Mouse (Mus musculus): Measurements from ENCODE around the gene Rimbp3. TPM values are rescaled to one million over a fixed set of nuclear protein-coding genes. Genes with fewer than 3 reads are reported as not detected.

Gene Rimbp3
- total and polyA plus RNA-seq, 3 experiments: 0.06 to 0.34 TPM; not detected in 1

DNA sequence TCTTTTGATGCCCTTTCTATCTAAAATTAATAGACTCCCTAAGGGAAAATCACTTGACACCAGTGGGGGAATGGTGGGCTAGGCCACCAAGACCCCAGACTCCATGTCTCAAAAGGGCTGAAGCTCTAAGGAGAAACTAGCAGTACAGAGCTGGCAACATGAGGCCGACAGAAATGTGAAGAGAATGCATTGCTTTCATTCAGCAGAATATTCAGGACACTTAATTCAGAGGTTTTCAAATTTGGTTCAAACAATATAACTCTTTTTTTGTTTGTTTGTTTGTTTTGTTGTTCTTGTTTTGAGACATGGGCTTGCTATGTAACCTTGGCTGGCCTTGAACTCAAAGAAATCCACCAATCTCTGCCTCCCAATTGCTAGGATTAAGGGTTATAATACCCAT is 5.9 kb upstream of the Rimbp3 start, which contains the start of gene Ube2l3:
Gene Ube2l3 (minus strand): TSS at position 101 of the 400 bp plus-strand sequence.
- Histone ChIP-seq H3K4me3 (replicated peaks in 1 of 3; ENCODE audit: low read depth in 2 of 3, low read length in 2 of 3, poor library complexity in 1 of 3) (peak within 1 kb of the TSS; percentile 94 to 97 (median 94)), H3K4me1 (ENCODE audit: control insufficient read depth in 1 of 2, insufficient read depth in 2 of 2) (peaks cover 2 to 35% of the 10 kb centered on the region in 2 experiments; a peak in 3 of 4 replicates), H3K79me2 (replicated peaks; ENCODE audit: control insufficient read depth, extremely low read depth, insufficient read depth, poor library complexity, severe bottlenecking) (peaks cover 37% of the 10 kb centered on the region), H3K27me3 (replicated peaks) (peaks cover 12% of the 10 kb centered on the region), H3K9me3 (replicated peaks; ENCODE audit: low read length) (no peaks in the 10 kb centered on the region), H3K9ac (ENCODE audit: insufficient read depth, low read depth) (peak within 1 kb of the TSS; percentile 100), H3K36me3 (replicated peaks in 1 of 2; ENCODE audit: control insufficient read depth in 1 of 2, insufficient read depth in 1 of 2, low read length in 1 of 2) (peaks cover 0 to 15% of the 10 kb centered on the region in 2 experiments), H3K4me2 (ENCODE audit: insufficient read depth, low read depth, poor library complexity, severe bottlenecking) (no peak within 1 kb of the TSS), H3K27ac (ENCODE audit: insufficient read depth, low read depth) (no peak within 1 kb of the TSS)
- TF ChIP-seq CTCF (conservative IDR thresholded peaks at IDR 0.05 in 1 of 2, IDR thresholded peaks at IDR 0.05 in 1 of 2; ENCODE audit: low read depth in 2 of 2, low read length in 2 of 2) (no peak), NELFE (IDR thresholded peaks at IDR 0.05; ENCODE audit: low read depth, low read length) (no peak), KAT2A (IDR thresholded peaks at IDR 0.05; ENCODE audit: insufficient replicate concordance, low read length) (no peak), ZMIZ1 (IDR thresholded peaks at IDR 0.05; ENCODE audit: low read depth, low read length) (no peak), TCF12 (IDR thresholded peaks at IDR 0.05; ENCODE audit: low read depth, low read length) (no peak), MAZ (IDR thresholded peaks at IDR 0.05; ENCODE audit: low read depth, low read length) (no peak), CHD1 (IDR thresholded peaks at IDR 0.05; ENCODE audit: low read depth, low read length) (no peak), MAX (IDR thresholded peaks at IDR 0.05; ENCODE audit: low read length) (no peak), E2F4 (IDR thresholded peaks at IDR 0.05; ENCODE audit: insufficient replicate concordance, low read depth, low read length) (no peak), HCFC1 (IDR thresholded peaks at IDR 0.05; ENCODE audit: low read depth, low read length) (no peak), USF1 (IDR thresholded peaks at IDR 0.05; ENCODE audit: low read depth, low read length) (no peak), TBP (conservative IDR thresholded peaks at IDR 0.05; ENCODE audit: low read depth, low read length) (no peak)
- in situ Hi-C loops (cut with MboI; ENCODE audit: low pct_ligation_motif_present, low pct_unique_long_range_greater_than_20kb, low sequenced_read_pairs) (loop anchor here (5.0 to 10.0 kb wide), 2 partner anchors 70 to 332 kb away; partner anchors contain the start of genes Sdf2l1 and Thap7), dilution Hi-C loops (cut with MboI; ENCODE audit: extremely low pct_ligation_motif_present, extremely low pct_unique_long_range_greater_than_20kb, low sequenced_read_pairs) (no loop called here)
- no peak for DNase-seq (ENCODE audit: extremely low read depth)

- peak; percentile 69 for TF ChIP-seq ZNF384 (IDR thresholded peaks at IDR 0.05; ENCODE audit: low read depth, low read length)
- peak; percentile 83 for TF ChIP-seq SMC3 (IDR thresholded peaks at IDR 0.05; ENCODE audit: low read depth, low read length)
- 0 out of 2 replicates have a peak, but pooled peaks have one; percentile 42 for TF ChIP-seq MYC (IDR thresholded peaks at IDR 0.05; ENCODE audit: low read depth, low read length)
- TF ChIP-seq NELFE (IDR thresholded peaks at IDR 0.05; ENCODE audit: low read depth, low read length): peak; percentile 62; the same call in 1 of the 2 replicates
- peak; percentile 65 for TF ChIP-seq RAD21 (IDR thresholded peaks at IDR 0.05; ENCODE audit: low read depth, low read length)
- TF ChIP-seq TCF12 (IDR thresholded peaks at IDR 0.05; ENCODE audit: low read depth, low read length): no peak
- peak; percentile 51 to 97; a peak in 3 of 4 replicates for TF ChIP-seq CTCF (conservative IDR thresholded peaks at IDR 0.05 in 1 of 2, IDR thresholded peaks at IDR 0.05 in 1 of 2; ENCODE audit: low read depth in 2 of 2, low read length in 2 of 2)
- no peak for TF ChIP-seq JUN (IDR thresholded peaks at IDR 0.05; ENCODE audit: insufficient read depth, low read depth, low read length)
- TF ChIP-seq MAZ (IDR thresholded peaks at IDR 0.05; ENCODE audit: low read depth, low read length): peak; percentile 61; the same call in 1 of the 2 replicates
- peak; percentile 44; the same call in 1 of the 2 replicates for TF ChIP-seq IRF4 (IDR thresholded peaks at IDR 0.05; ENCODE audit: low read depth, low read length)
- TF ChIP-seq MAFK (IDR thresholded peaks at IDR 0.05; ENCODE audit: insufficient replicate concordance, low read length): no peak
- TF ChIP-seq JUND (conservative IDR thresholded peaks at IDR 0.05; ENCODE audit: low read depth, low read length): 0 out of 2 replicates have a peak, but pooled peaks have one; percentile 34
- TF ChIP-seq HCFC1 (IDR thresholded peaks at IDR 0.05; ENCODE audit: low read depth, low read length): 0 out of 2 replicates have a peak, but pooled peaks have one; percentile 30
- no peak for TF ChIP-seq MAX (IDR thresholded peaks at IDR 0.05; ENCODE audit: low read length)
- peaks cover 33% of the 10 kb centered on the region for H3K27me3 ChIP-seq (replicated peaks)
- in situ Hi-C loops (cut with MboI; ENCODE audit: low pct_ligation_motif_present, low pct_unique_long_range_greater_than_20kb, low sequenced_read_pairs): loop anchor here (5.0 to 10.0 kb wide), 3 partner anchors 73 to 330 kb away; partner anchors contain the start of genes Sdf2l1 and Thap7
- H3K4me3 ChIP-seq (replicated peaks in 1 of 3; ENCODE audit: low read depth in 2 of 3, low read length in 2 of 3, poor library complexity in 1 of 3): no peak overlapping the region
- no peak overlapping the region for H3K27ac ChIP-seq (ENCODE audit: insufficient read depth, low read depth)
- 0 out of 2 replicates have a peak overlapping the region, but pooled peaks have one; percentile 30 for H3K4me2 ChIP-seq (ENCODE audit: insufficient read depth, low read depth, poor library complexity, severe bottlenecking)
- peaks cover 2 to 37% of the 10 kb centered on the region in 2 experiments; a peak in 3 of 4 replicates for H3K4me1 ChIP-seq (ENCODE audit: control insufficient read depth in 1 of 2, insufficient read depth in 2 of 2)
- peaks cover 13% of the 10 kb centered on the region for H3K79me2 ChIP-seq (replicated peaks; ENCODE audit: control insufficient read depth, extremely low read depth, insufficient read depth, poor library complexity, severe bottlenecking)
- H3K36me3 ChIP-seq (replicated peaks in 1 of 2; ENCODE audit: control insufficient read depth in 1 of 2, insufficient read depth in 1 of 2, low read length in 1 of 2): no peaks in the 10 kb centered on the region
- peak overlapping the region; percentile 23; the same call in 1 of the 2 replicates for H3K9ac ChIP-seq (ENCODE audit: insufficient read depth, low read depth)
- peaks cover 3% of the 10 kb centered on the region for H3K9me3 ChIP-seq (replicated peaks; ENCODE audit: low read length)
- DNase-seq (ENCODE audit: extremely low read depth): peak; percentile 73
- dilution Hi-C loops (cut with MboI; ENCODE audit: extremely low pct_ligation_motif_present, extremely low pct_unique_long_range_greater_than_20kb, low sequenced_read_pairs): no loop called here
Observed at GRCm38 (mm10) chr16:17204990-17205389, 3.4 kb upstream of the Rimbp3 start.
